Mouse (Mus musculus) ES-Bruce4 (cell line): Measurements from ENCODE around the gene Baat. TPM values are rescaled to one million over a fixed set of nuclear protein-coding genes. Genes with fewer than 3 reads are reported as not detected.
"Not testable (repeated sequence)": the region's sequence is repeated elsewhere in the genome, so short reads cannot be mapped to it uniquely, and the experiment has no call there.

ENCODE experiments used
- H3K27ac ChIP-seq: 2 replicates; pipeline ENCODE4 v1.5.1; 2012; ENCODE audit warnings: low read length, inconsistent platforms; ENCODE audit not compliant: insufficient read depth
- H3K27me3 ChIP-seq: 2 replicates; pipeline ENCODE4 v1.6.1; 2012; ENCODE audit warnings: mild to moderate bottlenecking, low read length, inconsistent platforms; ENCODE audit not compliant: control insufficient read depth, poor library complexity, insufficient read depth, severe bottlenecking
- H3K36me3 ChIP-seq: 2 replicates; pipeline ENCODE4 v1.6.1; 2012; ENCODE audit warnings: inconsistent platforms, mild to moderate bottlenecking, low read length, moderate library complexity; ENCODE audit not compliant: control insufficient read depth, poor library complexity, insufficient read depth, severe bottlenecking
- H3K4me1 ChIP-seq: one replicate; pipeline ENCODE4 v1.8.1; 2011; ENCODE audit warnings: low read length; ENCODE audit not compliant: control insufficient read depth, insufficient read depth
- H3K4me3 ChIP-seq: 2 replicates; pipeline ENCODE4 v1.5.1; 2011; ENCODE audit warnings: low read depth, mild to moderate bottlenecking, low read length
- H3K9ac ChIP-seq: 2 replicates; pipeline ENCODE4 v1.6.1; 2012; ENCODE audit warnings: low read depth, mild to moderate bottlenecking, inconsistent platforms; ENCODE audit not compliant: poor library complexity, severe bottlenecking
- H3K9me3 ChIP-seq: replicated peaks from 2 replicates; pipeline ENCODE4 v1.6.1; 2012; ENCODE audit warnings: mild to moderate bottlenecking, low read length, inconsistent platforms; ENCODE audit not compliant: control insufficient read depth, poor library complexity, insufficient read depth, severe bottlenecking
- CTCF ChIP-seq: IDR thresholded peaks from one replicate; pipeline ENCODE4 v1.8.1; 2011; ENCODE audit warnings: low read depth, low read length
- EP300 ChIP-seq: IDR thresholded peaks from 2 replicates; pipeline ENCODE4 v1.6.1; 2011; ENCODE audit warnings: low read depth, low read length; ENCODE audit not compliant: insufficient read depth
- POLR2A ChIP-seq: IDR thresholded peaks from one replicate; pipeline ENCODE4 v1.8.1; 2011; ENCODE audit warnings: low read length; ENCODE audit not compliant: insufficient read depth
- polyA plus RNA-seq: library from polyadenylated mRNA; stranded (reverse); fragments of >200 nt; gene quantifications from 2 replicates; pipeline ENCODE4 v1.2.4, GENCODE M21; 2011; ENCODE audit warnings: low read depth; ENCODE audit not compliant: missing spikeins, insufficient read depth, insufficient read length

The Baat gene
- polyA plus RNA-seq, 1 experiment = 0.42 TPM

GRCm38 (mm10) chr4:49451848-49452551, 54.4 kb downstream of the Baat start:
- no peak overlapping the region for H3K4me3 ChIP-seq

DNA sequence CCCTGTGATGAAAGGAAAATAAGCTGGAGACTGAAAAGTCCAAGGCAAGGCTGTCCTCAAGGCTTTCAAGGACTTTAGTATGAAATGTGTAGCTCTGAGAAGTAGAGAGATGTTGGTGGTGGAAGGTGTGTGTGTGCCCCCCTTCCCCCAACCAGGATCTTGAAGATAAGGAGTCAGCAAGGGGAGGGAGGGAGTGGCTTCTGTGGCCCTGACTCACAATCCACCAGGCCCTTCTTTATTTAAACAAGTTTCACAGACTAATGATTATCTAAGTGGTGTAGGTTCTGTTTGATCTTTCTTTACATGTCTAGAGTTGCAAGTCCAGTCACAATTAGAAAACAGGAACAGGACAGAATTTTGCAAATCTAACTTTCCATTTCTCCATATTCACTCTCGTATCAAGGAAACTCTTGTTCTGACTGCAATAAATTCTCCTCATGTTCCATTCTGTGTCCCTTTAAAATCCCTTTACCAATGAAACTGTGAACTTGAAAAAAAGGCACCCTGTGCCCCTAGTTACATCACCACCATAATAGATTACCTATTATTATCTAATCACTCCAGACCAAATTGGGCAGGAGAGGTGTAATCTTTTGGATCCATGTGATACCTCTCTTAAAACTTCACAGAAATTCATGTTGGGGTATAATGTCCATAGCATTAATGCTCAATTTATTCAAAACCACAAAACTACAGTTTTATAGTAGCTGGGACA, 55.1 kb downstream of the Baat start:
- H3K4me3 ChIP-seq, H3K27me3 ChIP-seq, H3K27ac ChIP-seq, H3K9me3 ChIP-seq, H3K9ac ChIP-seq, H3K4me1 ChIP-seq, H3K36me3 ChIP-seq: not testable (repeated sequence)

More at GRCm38 (mm10) chr4:49451848-49452551, 54.4 kb downstream of the Baat start:
- Histone ChIP-seq H3K27me3 (no peaks in the 10 kb centered on the region), H3K27ac (no peak overlapping the region), H3K4me1 (no peaks in the 10 kb centered on the region), H3K36me3 (no peaks in the 10 kb centered on the region), H3K9ac (no peak overlapping the region), H3K9me3 (no peaks in the 10 kb centered on the region)
- no peak for TF ChIP-seq EP300
- TF ChIP-seq CTCF = no peak
- no peak for TF ChIP-seq POLR2A

Other genes starting within 250 kb of the Baat start
- not detected in 2 replicates for gene Acnat2, start 98.4 kb downstream of the Baat start, polyA plus RNA-seq
- gene Acnat1, start 32.6 kb downstream of the Baat start, polyA plus RNA-seq = 0.82 and 1.8 TPM in 2 replicates
- 44.4 and 46.0 TPM in 2 replicates for gene Mrpl50, start 14.5 kb upstream of the Baat start, polyA plus RNA-seq
- gene Zfp189, start 14.6 kb upstream of the Baat start, polyA plus RNA-seq = 4.9 and 5.0 TPM in 2 replicates
- gene Aldob, start 43.0 kb upstream of the Baat start, polyA plus RNA-seq = not detected in 2 replicates
- 3.2 and 5.9 TPM in 2 replicates for gene Tmem246, start 91.3 kb upstream of the Baat start, polyA plus RNA-seq
- 48.6 and 53.4 TPM in 2 replicates for gene Rnf20, start 125.4 kb upstream of the Baat start, polyA plus RNA-seq
- not detected in 2 replicates for gene Ppp3r2, start 175.5 kb upstream of the Baat start, polyA plus RNA-seq